Mouse (Mus musculus) heart, adult 9 months (tissue): ENCODE results near the gene Dhps.
"Not testable (repeated sequence)": the region's sequence is repeated elsewhere in the genome, so short reads cannot be mapped to it uniquely, and the experiment has no call there.

ENCODE experiments used
- DNase-seq, 2 experiments: peaks; one replicate each; pipeline ENCODE4 v3.0.0; 2022; ENCODE audit warnings: low spot score in 2 of 2

The Dhps gene

GRCm38 (mm10) chr8:85059879-85060616, 11.5 kb upstream of the Dhps start, which contains the start of gene Fbxw9:
TSS of gene Fbxw9 (plus strand) at chr8:85060055.
- DNase-seq, result peak; percentile 86 to 89

- no peak for DNase-seq
Observed at GRCm38 (mm10) chr8:85062603-85063002, 9.0 kb upstream of the Dhps start.

DNA sequence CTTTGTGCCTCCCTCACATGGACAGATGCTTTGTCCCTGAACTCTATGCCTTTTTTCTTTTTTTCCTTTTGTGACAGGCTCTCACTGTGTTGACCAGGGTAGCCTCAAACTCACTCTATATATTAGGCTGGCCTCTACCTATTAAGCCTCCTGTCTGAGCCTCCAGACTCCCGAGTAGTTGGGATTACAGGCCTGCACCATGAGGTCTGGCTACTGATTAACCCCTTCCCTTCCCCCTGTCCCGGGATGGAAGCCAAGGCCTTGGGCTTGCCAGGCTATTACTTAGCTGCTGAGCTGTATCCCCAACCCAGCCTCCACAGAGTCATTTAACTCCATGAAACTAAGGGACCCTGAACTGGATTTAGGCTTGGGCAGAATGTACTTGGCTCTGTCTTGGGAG, 6.3 kb upstream of the Dhps start:
- DNase-seq, result no peak

- no peak for DNase-seq
Observed at GRCm38 (mm10) chr8:85067155-85067554, 4.4 kb upstream of the Dhps start.

DNA sequence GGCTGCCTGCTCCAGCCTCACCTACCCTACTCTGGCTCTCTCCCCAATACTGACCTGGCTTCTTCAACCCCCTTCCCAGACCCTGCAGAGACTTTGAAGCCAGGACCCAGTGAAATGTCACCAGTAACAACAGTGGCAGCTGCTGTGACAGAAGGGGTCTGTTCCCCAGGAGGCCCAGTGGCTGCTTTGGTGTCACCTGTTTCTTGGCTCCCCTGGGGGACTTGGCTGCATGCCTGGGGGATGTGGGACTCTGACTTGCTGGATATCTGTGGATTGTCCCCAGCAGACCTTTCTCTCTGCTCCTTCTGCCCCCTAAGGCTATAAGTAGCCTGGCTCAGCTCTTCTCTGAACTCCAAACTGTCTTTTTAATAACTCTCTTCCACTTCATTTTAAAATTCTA, 3.6 kb upstream of the Dhps start, which contains the start of gene Gm5741:
Gene Gm5741, minus strand, starts transcription at position 1 of the 400 bp plus-strand sequence.
- no peak for DNase-seq

DNA sequence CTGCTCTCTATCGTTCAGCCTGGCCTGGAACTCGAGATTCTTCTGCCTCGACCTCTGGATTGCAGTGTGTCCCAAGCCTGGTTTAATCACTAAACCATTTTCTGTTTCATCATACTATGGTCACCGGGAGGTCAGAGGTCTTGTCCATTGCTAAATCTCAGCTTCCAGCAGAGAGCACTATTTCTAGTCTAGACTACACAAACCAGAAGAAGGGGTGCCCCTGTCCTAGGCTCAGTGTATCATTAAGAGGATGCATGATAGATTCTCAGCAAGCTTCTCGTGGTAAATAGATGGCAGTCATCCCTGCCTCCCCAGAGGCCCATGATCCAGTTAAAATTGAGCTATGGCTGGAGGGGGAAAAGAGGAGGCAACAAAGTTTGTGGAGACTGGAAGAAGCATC, 516 bp upstream of the Dhps start:
- DNase-seq, result no peak

- no peak for DNase-seq
Observed at GRCm38 (mm10) chr8:85072364-85072929, 890 bp downstream of the Dhps start.

DNA sequence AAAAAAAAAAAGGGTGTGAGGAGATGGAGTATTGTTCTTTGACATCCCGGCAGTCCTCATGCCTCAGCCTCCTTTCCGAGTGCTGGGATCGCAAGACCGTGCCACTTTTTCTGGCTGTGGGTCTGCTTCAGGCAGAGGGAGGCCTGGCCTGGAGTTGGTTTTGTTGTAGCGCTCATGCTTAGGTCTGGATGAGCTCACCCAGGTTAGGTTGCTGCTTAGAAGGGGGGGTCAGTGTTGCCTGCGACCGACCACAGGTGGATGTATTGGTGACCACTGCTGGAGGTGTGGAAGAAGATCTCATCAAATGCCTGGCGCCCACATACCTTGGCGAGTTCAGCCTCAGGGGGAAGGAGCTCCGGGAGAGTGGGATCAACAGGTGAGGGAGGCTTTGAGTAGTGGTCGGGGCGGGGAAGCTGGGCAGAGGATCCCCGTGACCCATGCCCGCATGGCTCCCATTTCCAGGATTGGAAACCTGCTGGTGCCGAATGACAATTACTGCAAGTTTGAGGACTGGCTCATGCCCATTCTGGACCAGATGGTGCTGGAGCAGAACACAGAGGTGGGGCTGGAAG, 1.6 kb downstream of the Dhps start:
- no peak for DNase-seq

DNA sequence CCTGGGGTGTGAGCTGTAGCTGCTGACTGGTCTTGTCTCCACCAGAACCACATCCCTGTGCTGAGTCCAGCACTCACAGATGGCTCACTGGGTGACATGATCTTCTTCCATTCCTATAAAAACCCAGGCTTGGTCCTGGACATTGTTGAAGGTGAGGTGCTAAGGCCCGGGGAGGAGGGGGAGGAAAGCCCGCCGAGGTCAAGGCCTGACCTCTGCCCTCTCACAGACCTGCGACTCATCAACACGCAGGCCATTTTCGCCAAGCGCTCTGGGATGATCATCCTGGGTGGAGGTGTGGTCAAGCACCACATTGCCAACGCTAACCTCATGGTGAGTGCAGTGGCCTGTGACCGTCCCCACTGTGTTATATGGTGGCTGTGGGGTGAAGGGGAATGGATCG, 2.6 kb downstream of the Dhps start:
- no peak for DNase-seq

DNA sequence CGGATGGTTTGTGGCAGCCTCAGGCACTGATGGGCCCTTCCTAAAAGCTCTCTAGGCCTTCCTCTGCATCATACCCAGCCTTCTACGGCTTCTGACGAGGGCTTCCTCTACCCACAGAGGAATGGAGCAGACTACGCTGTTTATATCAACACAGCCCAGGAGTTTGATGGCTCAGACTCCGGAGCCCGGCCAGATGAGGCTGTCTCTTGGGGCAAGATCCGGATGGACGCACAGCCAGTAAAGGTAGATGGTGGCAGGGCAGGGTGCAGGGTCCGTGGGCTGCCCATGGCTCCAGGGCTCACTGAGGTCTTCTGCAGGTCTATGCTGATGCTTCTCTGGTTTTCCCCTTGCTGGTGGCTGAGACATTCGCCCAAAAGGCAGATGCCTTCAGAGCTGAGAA, 3.1 kb downstream of the Dhps start:
- DNase-seq, result no peak

GRCm38 (mm10) chr8:85076001-85076400, 4.4 kb downstream of the Dhps start:
- DNase-seq, result no peak

DNA sequence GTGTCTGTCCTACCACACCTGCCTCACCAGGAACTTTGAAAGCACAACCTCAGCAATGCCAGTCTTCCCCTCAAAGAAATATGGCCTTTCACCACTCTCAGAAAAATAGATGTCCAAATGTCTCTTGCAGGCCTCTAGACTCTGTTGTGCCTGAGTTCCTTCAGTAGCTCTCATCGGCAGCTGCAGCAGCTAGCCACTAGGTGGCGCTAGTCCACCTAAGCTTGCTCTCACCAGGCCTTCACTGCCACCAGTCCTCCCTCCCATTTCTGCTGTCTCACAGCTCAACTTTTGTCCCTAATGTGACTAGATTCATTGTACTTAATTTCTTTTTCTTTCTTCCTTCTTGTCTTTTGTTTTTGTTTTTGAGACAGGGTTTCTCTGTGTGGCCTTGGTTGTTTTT, 5.4 kb downstream of the Dhps start:
- DNase-seq, result peak; percentile 64 to 68

DNA sequence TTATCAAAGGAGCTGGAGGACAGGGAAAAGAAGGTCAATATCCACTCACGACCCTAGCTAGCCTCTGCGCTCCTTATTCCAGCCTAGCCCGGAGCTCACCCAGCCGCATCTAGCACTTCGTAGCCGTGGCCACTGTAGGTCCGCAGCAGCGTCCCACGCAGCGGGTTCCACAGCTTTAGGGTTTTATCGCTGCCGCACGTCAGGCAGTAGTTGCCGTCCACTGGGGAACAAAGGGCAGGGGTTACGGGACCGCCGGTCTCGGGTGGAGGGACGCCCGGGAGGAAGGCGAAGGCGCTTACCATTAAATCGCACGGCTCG, 8.6 kb downstream of the Dhps start:
- DNase-seq, result no peak

DNA sequence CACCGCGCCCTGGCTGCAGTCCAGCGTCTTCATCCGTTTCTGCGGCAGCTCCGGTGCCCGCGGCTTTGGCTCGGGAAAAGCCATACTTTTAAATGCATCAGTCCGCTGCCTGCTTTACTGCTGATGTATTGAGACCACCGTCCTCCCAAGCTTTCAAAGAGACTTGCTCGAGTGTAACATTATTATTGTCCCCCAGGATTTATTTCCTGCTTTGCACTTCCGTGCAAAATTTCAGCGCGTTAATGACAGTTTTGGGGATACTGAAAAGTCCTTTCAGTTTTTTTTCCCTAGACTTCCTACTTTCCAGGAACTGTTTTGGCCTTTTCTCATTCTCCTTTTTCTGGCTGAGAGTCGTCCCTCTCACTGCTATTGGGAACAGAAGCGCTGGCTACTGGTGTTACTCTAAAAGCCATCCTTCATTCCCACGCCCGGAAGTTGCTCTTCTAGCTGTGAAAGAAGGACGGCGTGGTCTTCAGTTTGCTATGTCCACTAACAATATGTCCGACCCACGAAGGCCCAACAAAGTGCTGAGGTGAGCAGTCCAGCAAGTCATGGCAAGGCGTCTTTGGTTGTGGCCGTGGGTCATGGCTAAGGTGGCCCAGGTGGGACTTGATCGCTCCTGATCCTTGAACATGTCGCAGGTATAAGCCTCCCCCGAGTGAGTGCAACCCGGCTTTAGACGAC, 9.1 kb downstream of the Dhps start, which contains the start of gene Wdr83os:
Gene Wdr83os, plus strand, starts transcription at position 209 of the 684 bp plus-strand sequence.
- DNase-seq, result peak; percentile 28 to 63

DNA sequence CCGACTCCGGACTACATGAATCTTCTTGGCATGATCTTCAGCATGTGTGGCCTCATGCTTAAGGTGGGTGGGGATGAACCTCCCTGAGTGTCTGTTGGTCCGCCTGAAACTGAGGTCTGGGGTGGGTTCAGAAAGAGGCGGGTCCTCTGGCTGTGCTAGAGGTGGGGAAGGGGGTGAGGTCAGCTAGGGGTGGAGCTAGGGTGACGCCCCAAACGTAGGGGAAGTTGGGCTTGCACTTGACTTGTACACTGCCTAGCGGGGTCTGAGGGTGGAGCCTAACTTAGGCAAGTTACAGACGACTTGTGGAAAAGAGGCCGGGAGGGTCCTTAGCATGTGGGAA, 9.6 kb downstream of the Dhps start, which contains the start of gene Wdr83:
Gene Wdr83, minus strand, starts transcription at position 91 of the 340 bp plus-strand sequence.
- peak in 1 of 2 experiments; percentile 57 for DNase-seq

DNA sequence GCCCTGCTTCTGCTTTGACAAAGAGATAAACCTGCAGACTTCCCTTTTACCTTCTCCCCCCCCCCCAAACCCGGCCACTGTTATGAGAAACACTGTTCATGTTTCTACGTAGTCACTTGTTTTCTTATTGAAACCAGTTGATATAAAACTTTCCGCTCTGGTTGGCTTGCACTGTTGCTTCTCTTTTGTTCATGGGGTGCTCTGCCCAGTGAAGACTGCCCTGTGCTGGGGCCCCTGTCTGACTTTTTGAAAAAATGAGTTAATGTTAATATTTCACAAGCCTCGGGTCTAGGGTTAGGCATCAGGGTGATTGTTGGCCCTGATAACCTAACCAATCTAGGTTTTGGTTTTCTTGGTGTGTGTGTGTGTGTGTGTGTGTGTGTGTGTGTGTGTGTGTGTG, 10.6 kb downstream of the Dhps start:
- not testable (repeated sequence) for DNase-seq

DNA sequence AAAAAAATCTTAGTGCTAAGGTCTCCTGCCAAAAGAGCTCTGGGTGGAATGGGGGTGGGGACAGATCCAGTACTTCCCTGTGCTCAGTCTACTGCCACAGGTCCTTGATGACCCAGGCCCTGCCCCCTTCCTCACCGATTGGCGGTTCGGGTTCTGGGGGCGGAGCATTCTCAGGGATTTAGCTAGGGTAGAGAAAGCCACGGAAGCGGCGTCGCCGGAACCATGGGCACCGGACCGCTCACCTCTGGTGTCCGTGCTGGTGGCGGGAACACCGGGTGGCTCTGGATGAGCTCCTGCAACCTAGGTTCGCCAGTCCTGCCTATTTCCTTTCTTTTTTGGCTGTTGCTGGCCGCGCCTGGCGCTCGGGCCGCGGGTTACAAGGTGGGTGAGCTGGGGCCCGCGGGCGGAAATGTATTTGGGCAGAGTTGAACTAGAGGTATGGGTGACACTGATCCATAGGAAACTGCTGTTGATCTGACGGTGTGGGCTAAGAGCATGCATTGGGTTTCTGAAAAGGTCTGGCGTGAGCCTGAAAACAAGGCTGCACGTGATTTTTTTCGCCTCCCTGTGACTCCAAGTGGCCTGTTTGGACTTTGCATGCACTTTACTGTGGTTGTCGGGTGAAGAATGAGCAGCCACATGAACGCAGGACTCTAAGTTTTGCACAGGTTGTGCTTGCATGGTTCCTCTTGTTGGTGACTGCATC, 11.7 kb downstream of the Dhps start, which contains the start of gene Man2b1:
Gene Man2b1, plus strand, starts transcription at position 163 of the 706 bp plus-strand sequence.
- DNase-seq, result peak; percentile 92 to 94

GRCm38 (mm10) chr8:85084633-85085032, 13.1 kb downstream of the Dhps start:
- DNase-seq, result no peak

DNA sequence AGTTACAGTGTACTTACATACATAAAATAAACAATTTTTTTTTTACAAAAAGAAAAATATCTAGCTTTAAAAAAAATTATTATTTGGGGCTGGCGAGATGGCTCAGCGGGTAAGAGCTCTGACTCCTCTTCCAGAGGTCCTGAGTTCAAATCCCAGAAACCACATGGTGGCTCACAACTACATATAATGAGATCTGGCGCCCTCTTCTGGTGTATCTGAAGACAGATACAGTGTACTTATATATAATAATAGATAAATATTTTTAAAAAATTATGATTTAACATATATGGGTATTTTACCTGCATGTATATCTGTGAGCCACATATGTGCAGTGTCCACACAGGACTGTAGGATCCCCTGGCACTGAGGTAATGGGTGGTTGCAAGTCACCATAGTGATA, 14.7 kb downstream of the Dhps start:
- DNase-seq, result no peak

DNA sequence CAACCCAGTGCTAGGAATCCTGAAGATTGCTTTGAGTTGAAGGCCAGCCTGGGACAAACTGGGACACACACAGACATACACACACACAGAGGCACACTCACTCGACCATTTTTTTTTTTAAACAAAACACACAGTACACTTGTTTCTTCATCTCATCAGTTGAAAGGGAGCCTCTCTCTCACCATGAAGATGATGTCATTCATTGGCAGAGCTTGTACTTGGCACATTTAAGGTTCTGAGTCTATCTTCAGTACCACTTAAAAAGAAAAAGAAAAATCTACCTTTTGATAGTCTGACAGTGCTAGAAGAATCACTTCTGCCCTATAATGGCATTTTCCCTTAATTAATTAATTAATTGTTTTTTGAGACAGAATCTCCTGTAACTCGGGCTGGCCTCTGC, 17.2 kb downstream of the Dhps start:
- no peak for DNase-seq

- no peak for DNase-seq
Observed at GRCm38 (mm10) chr8:85090856-85091255, 19.3 kb downstream of the Dhps start.

- DNase-seq, result no peak
Observed at GRCm38 (mm10) chr8:85091526-85092090, 20.1 kb downstream of the Dhps start.
